Mouse (Mus musculus) bone marrow, adult 2 months (tissue): ENCODE results near the gene Usp31. TPM values are rescaled to one million over a fixed set of nuclear protein-coding genes. Genes with fewer than 3 reads are reported as not detected.

Experiments
- H3K27ac ChIP-seq: fragments of 200-500 bp; 2 replicates; pipeline ENCODE4 v1.5.1; 2012; ENCODE audit warnings: low read depth, mild to moderate bottlenecking, control low read depth, inconsistent platforms, low read length; ENCODE audit not compliant: control insufficient read depth, poor library complexity, insufficient read depth
- H3K4me1 ChIP-seq: fragments of 200-500 bp; 2 replicates; pipeline ENCODE4 v1.6.1; 2011; ENCODE audit warnings: low read length; ENCODE audit not compliant: control insufficient read depth, insufficient read depth
- H3K4me3 ChIP-seq: fragments of 200-500 bp; replicated peaks from 2 replicates; pipeline ENCODE3; 2011; ENCODE audit warnings: mild to moderate bottlenecking, low read depth, low read length, control low read depth; ENCODE audit not compliant: control insufficient read depth
- CTCF ChIP-seq: fragments of 200-500 bp; IDR thresholded peaks from 2 replicates; pipeline ENCODE4 v1.5.1; 2011; ENCODE audit warnings: low read length, control low read depth; ENCODE audit not compliant: control insufficient read depth, insufficient read depth
- POLR2A ChIP-seq: fragments of 200-500 bp; IDR thresholded peaks from 2 replicates; pipeline ENCODE4 v1.6.1; 2011; ENCODE audit warnings: low read depth, mild to moderate bottlenecking, control low read depth, low read length, borderline replicate concordance; ENCODE audit not compliant: control insufficient read depth
- WGBS: fragments of 180-500 bp; shearing (Covaris S2); methylation state at CpG from one replicate; pipeline ENCODE4 v1.1.7; 2018; 5-methylcytosine and 5-hydroxymethylcytosine counted together
- polyA plus RNA-seq: library from polyadenylated mRNA; stranded (reverse); fragments of >200 nt; gene quantifications from 2 replicates; pipeline ENCODE4 v1.2.4, GENCODE M21; 2011; ENCODE audit warnings: low replicate concordance; ENCODE audit not compliant: missing spikeins, insufficient read depth, insufficient read length

The Usp31 gene
- polyA plus RNA-seq, 1 experiment = 4.1 TPM

DNA sequence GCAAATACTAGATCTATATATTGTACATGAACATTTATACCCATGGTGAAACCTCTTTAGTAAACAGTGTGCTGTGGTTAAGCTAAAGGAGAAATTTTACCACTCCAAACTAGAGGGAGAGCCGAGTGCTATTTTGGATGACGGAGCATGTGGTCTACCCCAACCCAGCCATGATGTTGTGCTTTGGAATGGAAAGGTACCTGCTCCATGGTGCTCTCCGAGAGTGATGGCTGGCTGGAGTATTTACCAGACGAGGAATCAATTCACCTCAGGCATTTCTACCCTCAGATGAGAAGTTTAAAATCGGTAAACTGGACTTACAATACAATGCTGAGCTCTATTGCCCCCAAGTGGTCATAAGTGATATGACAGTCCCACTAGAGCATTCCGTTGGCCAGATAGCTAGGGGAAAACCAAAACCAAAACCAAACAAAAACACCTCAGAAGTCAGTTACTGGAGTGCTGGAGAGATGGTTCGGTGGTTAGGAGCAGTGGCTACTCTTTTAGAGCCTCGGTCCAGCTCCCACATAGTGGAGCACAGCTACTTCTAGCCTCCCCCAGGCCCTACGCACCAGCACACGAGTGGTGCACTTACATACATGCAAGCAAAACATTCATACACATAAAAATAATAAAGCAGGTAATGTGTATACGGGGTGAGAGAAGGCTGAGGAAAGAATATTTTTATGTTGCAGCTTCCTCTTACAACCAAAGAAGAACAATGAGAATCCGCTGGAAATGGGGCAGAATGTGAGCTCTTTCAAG is 65.9 kb downstream of the Usp31 start:
- 28% methylated on average over 12 of the region's 12 CpGs for WGBS
- H3K4me1 ChIP-seq = no peaks in the 10 kb centered on the region
- no peak overlapping the region for H3K27ac ChIP-seq
- H3K4me3 ChIP-seq = peak overlapping the region; percentile 35
- TF ChIP-seq CTCF (no peak), POLR2A (no peak)

DNA sequence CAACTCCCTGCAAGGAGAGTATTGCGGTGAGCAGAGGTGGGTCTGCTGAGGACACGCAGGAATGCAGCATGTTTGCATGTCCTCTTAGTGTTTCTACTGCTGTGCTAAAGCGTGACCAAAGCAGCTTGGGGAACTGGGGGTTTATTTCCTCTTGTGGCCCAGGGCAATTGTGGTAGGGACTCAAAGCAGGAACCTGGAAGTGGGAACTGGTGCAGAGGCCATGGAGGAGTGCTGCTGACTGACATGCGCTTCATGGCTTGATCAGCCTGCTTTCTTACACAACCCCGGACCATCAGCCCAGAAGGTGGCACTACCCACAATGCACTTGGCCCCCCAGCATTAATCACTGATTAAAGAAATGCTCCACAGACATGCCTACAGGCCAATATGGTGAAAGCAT is 70.3 kb downstream of the Usp31 start:
- WGBS = 50% methylated on average over 5 of the region's 5 CpGs
- no peaks in the 10 kb centered on the region for H3K4me1 ChIP-seq
- no peak overlapping the region for H3K4me3 ChIP-seq
- no peak overlapping the region for H3K27ac ChIP-seq
- TF ChIP-seq POLR2A (no peak), CTCF (no peak)

DNA sequence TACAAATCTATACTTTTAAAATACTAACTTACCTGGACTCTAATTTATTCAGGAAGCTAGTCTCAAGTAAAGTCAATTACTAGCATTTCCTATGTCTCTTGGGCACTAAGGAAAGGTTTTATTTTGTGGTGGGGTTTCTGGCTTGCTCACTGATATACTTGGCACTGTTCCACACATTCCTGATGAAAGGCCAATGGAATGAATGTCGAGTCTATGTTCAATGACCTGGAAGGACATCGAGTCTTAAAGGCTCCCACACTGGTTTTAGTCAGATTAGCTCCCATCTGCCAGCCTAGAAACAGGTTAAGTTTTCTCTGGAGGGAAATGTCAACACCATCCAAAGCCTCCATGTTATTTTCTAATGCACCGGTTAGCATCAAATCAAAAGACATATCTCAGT is 72.8 kb downstream of the Usp31 start:
- Histone ChIP-seq H3K27ac (no peak overlapping the region), H3K4me1 (no peaks in the 10 kb centered on the region), H3K4me3 (no peak overlapping the region)
- 78% methylated on average over 3 of the region's 3 CpGs for WGBS
- no peak for TF ChIP-seq CTCF
- no peak for TF ChIP-seq POLR2A

DNA sequence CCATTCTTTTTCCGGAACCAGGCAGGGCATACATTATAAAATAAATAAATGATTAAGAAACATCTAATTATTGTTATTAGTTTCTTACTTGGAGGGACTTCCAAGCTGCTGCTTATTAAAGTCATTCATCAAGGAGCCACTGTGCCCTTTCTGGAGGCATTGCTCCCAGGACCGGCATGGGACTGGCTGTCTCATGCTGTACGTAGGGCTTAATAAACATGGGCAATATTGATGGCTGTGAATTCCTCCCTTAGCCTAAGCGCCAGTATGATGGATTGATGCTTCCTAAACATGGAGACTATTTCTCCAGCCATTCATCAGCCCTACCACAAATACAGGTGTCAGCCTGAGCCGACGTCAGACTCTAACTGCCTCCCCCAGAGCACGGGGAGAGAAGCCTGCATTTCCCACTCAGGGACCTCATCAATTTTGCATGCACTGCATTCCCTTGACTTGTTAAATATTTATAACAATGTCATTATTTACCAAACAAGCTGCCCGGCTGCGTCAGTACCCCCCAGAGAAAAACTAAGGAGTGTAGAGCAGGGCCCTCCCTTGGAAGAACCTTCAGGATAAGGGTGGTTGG is 84.1 kb downstream of the Usp31 start:
- no peak overlapping the region for H3K27ac ChIP-seq
- TF ChIP-seq POLR2A = no peak
- TF ChIP-seq CTCF = no peak
- no peaks in the 10 kb centered on the region for H3K4me1 ChIP-seq
- no peak overlapping the region for H3K4me3 ChIP-seq
- WGBS = 85% methylated on average over 9 of the region's 9 CpGs

DNA sequence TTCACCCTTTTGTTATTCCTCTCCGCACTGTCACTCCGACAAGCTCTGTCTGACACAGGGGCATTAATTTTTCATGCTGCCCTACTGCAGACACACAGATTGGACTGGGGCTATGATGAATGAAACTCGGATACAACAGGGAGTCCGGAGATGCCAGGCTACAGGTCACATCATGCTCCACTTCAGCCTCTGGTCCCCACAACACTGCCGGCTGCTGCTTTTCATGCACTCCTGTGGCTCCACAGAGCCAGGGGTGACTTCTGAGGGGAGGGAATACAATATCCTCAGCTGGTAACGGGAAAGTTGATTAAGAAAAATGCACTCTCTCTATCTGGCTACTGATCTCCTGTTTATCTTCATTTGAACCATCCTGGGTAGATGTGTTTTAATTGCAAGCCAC is 84.6 kb downstream of the Usp31 start:
- 74% methylated on average over 6 of the region's 6 CpGs for WGBS
- TF ChIP-seq CTCF = no peak
- TF ChIP-seq POLR2A = no peak
- Histone ChIP-seq H3K4me1 (no peaks in the 10 kb centered on the region), H3K4me3 (no peak overlapping the region), H3K27ac (no peak overlapping the region)

DNA sequence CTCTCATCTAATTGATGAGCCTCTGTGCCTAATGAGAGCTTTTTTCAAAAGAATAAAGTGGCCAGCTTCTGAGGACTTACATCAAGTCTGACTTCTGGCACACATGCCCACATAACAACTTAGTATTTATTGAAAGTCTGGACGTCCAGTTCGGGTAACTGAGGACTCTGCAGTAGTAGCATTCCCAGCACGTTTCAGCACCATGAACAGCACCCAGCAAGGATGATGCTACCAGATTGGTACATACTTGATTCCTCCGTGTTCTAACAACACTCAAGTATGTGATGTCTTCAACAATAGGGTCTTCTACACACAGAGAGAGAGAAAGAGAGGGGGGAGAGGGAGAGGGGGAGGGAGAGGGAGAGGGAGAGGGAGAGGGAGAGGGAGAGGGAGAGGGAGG is 105.4 kb downstream of the Usp31 start:
- 36% methylated on average over 4 of the region's 4 CpGs for WGBS
- no peak for TF ChIP-seq POLR2A
- no peak for TF ChIP-seq CTCF

DNA sequence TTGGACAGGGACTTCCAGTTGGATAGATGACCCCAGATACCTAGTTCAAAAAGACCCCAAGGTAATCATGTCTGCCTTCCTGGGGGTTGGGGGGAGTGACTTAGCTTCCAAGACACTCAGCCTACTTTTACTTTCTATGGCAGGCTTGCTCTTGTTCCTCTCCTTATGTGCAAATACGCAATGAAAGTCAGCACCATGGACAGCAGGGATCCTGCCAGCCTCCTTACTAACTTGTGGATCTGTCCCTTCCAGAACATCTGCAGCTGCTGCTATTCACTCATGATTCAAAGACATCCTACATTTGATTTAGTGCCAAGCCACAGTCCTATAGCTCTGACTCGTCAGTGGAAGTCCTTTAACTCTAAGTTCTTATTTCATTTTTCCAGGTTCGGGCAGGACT is 110.7 kb downstream of the Usp31 start:
- Histone ChIP-seq H3K27ac (no peak overlapping the region), H3K4me1 (no peaks in the 10 kb centered on the region), H3K4me3 (no peak overlapping the region)
- no peak for TF ChIP-seq CTCF
- no peak for TF ChIP-seq POLR2A
- WGBS = 61% methylated on average over 3 of the region's 3 CpGs

More for the DNA sequence above, 105.4 kb downstream of the Usp31 start:
- no peak overlapping the region for H3K4me3 ChIP-seq
- H3K4me1 ChIP-seq = no peaks in the 10 kb centered on the region
- H3K27ac ChIP-seq = no peak overlapping the region

DNA sequence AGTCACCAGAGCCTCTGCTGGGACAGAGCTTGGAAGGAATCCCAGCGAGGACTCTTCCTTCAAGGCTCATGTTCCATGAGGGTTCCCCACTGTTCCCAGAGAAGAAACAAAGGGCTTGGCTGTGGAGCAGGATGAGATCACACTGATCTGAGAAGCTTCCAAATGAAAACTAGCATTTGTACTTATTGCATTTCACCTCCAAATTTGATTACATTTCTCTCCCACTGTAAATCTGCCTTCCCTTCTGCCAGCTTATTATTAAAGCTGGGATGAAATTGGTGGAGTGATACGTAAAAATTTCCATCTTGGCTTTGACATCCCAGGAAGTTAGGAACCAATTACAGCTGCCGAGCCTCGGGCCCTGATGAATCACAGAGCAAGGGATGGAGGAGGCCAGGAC is 111.6 kb downstream of the Usp31 start:
- H3K4me3 ChIP-seq = no peak overlapping the region
- 77% methylated on average over 4 of the region's 4 CpGs for WGBS
- TF ChIP-seq POLR2A (no peak), CTCF (no peak)
- H3K27ac ChIP-seq = no peak overlapping the region
- no peaks in the 10 kb centered on the region for H3K4me1 ChIP-seq
